Mouse (Mus musculus): Measurements from ENCODE around the gene Mmp7. TPM values are rescaled to one million over a fixed set of nuclear protein-coding genes. Genes with fewer than 3 reads are reported as not detected.

The Mmp7 gene
- not detected for polyA plus RNA-seq (2012; fragmentation: generic; extraction: Trizol)
- long read RNA-seq, experiment 1 = 0 reads
- long read RNA-seq, experiment 2 = 0 reads

DNA sequence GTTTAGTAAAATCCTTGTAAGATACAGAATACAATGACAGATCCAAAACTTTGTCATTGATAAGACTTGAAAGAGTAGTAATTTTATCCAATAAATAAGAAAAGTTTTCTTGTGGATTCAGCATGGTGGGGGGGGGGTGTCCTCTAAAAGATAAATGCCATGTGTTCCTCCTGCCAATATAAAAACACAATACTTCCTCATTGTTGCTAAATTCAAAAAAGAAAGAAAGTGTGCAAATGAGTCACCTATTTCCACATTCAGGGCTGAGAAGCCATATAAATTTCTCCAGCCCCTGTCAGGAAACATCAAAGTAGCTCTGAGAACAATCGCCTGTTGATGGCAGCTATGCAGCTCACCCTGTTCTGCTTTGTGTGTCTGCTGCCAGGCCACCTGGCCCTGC is at the start of gene Mmp7:
Gene Mmp7 (plus strand): TSS at position 301 of the 400 bp plus-strand sequence.
- Histone ChIP-seq H3K27me3 (ENCODE audit: control insufficient read depth, insufficient read depth, insufficient read length) (no peaks in the 10 kb centered on the region), H3K79me3 (ENCODE audit: low read depth) (no peaks in the 10 kb centered on the region), H3K36me3 (ENCODE audit: control insufficient read depth, insufficient read depth) (no peaks in the 10 kb centered on the region), H3K4me3 (ENCODE audit: insufficient read depth, poor library complexity, severe bottlenecking) (no peak within 1 kb of the TSS), H3K79me2 (ENCODE audit: control insufficient read depth, insufficient read depth) (no peaks in the 10 kb centered on the region), H3ac (ENCODE audit: control insufficient read depth, insufficient read length, low read depth) (no peak within 1 kb of the TSS)
- TF ChIP-seq CEBPB (IDR thresholded peaks at IDR 0.05; ENCODE audit: low read depth) = no peak
- no peak for TF ChIP-seq MAX (IDR thresholded peaks at IDR 0.05)
- TF ChIP-seq MYOG (IDR thresholded peaks at IDR 0.05; ENCODE audit: control insufficient read depth, extremely low read depth, insufficient read length) = no peak
- TF ChIP-seq USF1 (IDR thresholded peaks at IDR 0.05; ENCODE audit: low read depth) = no peak
- TF ChIP-seq MYOD1 (IDR thresholded peaks at IDR 0.05; ENCODE audit: control insufficient read depth, insufficient read length, low read depth) = no peak
- TF ChIP-seq FOSL1 (IDR thresholded peaks at IDR 0.05; ENCODE audit: insufficient read depth, low read length, poor library complexity, severe bottlenecking) = no peak
- TF ChIP-seq CTCF (IDR thresholded peaks at IDR 0.05; ENCODE audit: control insufficient read depth, insufficient read depth, insufficient read length) = no peak

- Histone ChIP-seq H3K4me3 (ENCODE audit: insufficient read depth, poor library complexity, severe bottlenecking) (no peak overlapping the region), H3K27me3 (ENCODE audit: control insufficient read depth, insufficient read depth, insufficient read length) (no peaks in the 10 kb centered on the region), H3K36me3 (ENCODE audit: control insufficient read depth, insufficient read depth) (no peaks in the 10 kb centered on the region), H3K79me3 (ENCODE audit: low read depth) (no peaks in the 10 kb centered on the region), H3ac (ENCODE audit: control insufficient read depth, insufficient read length, low read depth) (no peak overlapping the region), H3K79me2 (ENCODE audit: control insufficient read depth, insufficient read depth) (no peaks in the 10 kb centered on the region)
- TF ChIP-seq CEBPB (IDR thresholded peaks at IDR 0.05; ENCODE audit: low read depth) = no peak
- no peak for TF ChIP-seq MAX (IDR thresholded peaks at IDR 0.05)
- no peak for TF ChIP-seq FOSL1 (IDR thresholded peaks at IDR 0.05; ENCODE audit: insufficient read depth, low read length, poor library complexity, severe bottlenecking)
- no peak for TF ChIP-seq MYOG (IDR thresholded peaks at IDR 0.05; ENCODE audit: control insufficient read depth, extremely low read depth, insufficient read length)
- no peak for TF ChIP-seq USF1 (IDR thresholded peaks at IDR 0.05; ENCODE audit: low read depth)
- TF ChIP-seq CTCF (IDR thresholded peaks at IDR 0.05; ENCODE audit: control insufficient read depth, insufficient read depth, insufficient read length) = no peak
- no peak for TF ChIP-seq MYOD1 (IDR thresholded peaks at IDR 0.05; ENCODE audit: control insufficient read depth, insufficient read length, low read depth)
Measured at GRCm38 (mm10) chr9:7647901-7648300, 44.0 kb upstream of the Mmp7 start.

- no peaks in the 10 kb centered on the region for H3K36me3 ChIP-seq (ENCODE audit: control insufficient read depth, insufficient read depth)
- H3K79me2 ChIP-seq (ENCODE audit: control insufficient read depth, insufficient read depth) = no peaks in the 10 kb centered on the region
- no peaks in the 10 kb centered on the region for H3K27me3 ChIP-seq (ENCODE audit: control insufficient read depth, insufficient read depth, insufficient read length)
- no peak overlapping the region for H3ac ChIP-seq (ENCODE audit: control insufficient read depth, insufficient read length, low read depth)
- H3K4me3 ChIP-seq (ENCODE audit: insufficient read depth, poor library complexity, severe bottlenecking) = no peak overlapping the region
- no peaks in the 10 kb centered on the region for H3K79me3 ChIP-seq (ENCODE audit: low read depth)
- TF ChIP-seq MYOG (IDR thresholded peaks at IDR 0.05; ENCODE audit: control insufficient read depth, extremely low read depth, insufficient read length) (no peak), CEBPB (IDR thresholded peaks at IDR 0.05; ENCODE audit: low read depth) (no peak), MAX (IDR thresholded peaks at IDR 0.05) (no peak), FOSL1 (IDR thresholded peaks at IDR 0.05; ENCODE audit: insufficient read depth, low read length, poor library complexity, severe bottlenecking) (no peak), USF1 (IDR thresholded peaks at IDR 0.05; ENCODE audit: low read depth) (no peak), CTCF (IDR thresholded peaks at IDR 0.05; ENCODE audit: control insufficient read depth, insufficient read depth, insufficient read length) (no peak)
Measured at GRCm38 (mm10) chr9:7650397-7651180, 41.3 kb upstream of the Mmp7 start.

- no peaks in the 10 kb centered on the region for H3K36me3 ChIP-seq (ENCODE audit: control insufficient read depth, insufficient read depth)
- TF ChIP-seq USF1 (IDR thresholded peaks at IDR 0.05; ENCODE audit: low read depth) (no peak), FOSL1 (IDR thresholded peaks at IDR 0.05; ENCODE audit: insufficient read depth, low read length, poor library complexity, severe bottlenecking) (no peak), CTCF (IDR thresholded peaks at IDR 0.05; ENCODE audit: control insufficient read depth, insufficient read depth, insufficient read length) (no peak), MAX (IDR thresholded peaks at IDR 0.05) (no peak)
- H3K4me3 ChIP-seq (ENCODE audit: insufficient read depth, poor library complexity, severe bottlenecking) = no peak overlapping the region
- no peaks in the 10 kb centered on the region for H3K27me3 ChIP-seq (ENCODE audit: control insufficient read depth, insufficient read depth, insufficient read length)
- no peak overlapping the region for H3ac ChIP-seq (ENCODE audit: control insufficient read depth, insufficient read length, low read depth)
- H3K79me3 ChIP-seq (ENCODE audit: low read depth) = no peaks in the 10 kb centered on the region
- H3K79me2 ChIP-seq (ENCODE audit: control insufficient read depth, insufficient read depth) = no peaks in the 10 kb centered on the region
Measured at GRCm38 (mm10) chr9:7652351-7653085, 39.4 kb upstream of the Mmp7 start.

DNA sequence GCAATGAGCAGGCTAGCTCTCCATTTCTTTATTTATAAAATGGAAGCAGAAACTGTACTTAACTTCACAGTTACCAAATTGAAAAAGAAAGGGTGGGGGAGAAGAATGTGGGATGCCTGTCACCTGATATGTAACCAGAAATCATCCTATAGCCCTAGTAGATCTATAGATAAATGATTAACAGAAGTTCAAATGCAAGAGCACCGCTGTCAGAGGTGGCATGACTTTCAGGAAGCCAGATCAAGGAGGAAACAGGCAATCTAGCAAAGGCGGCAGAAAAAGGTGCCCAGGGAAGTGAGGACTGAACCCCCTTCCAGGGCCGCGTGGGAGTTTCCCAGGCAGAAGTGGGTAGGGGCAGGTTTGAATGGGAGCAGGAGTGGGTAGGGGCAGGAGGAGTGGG is 33.9 kb upstream of the Mmp7 start:
- H3ac ChIP-seq (ENCODE audit: control insufficient read depth, insufficient read length, low read depth) = no peak overlapping the region

More for the DNA sequence above, 33.9 kb upstream of the Mmp7 start:
- Histone ChIP-seq H3K4me3 (ENCODE audit: insufficient read depth, poor library complexity, severe bottlenecking) (no peak overlapping the region), H3K79me2 (ENCODE audit: control insufficient read depth, insufficient read depth) (no peaks in the 10 kb centered on the region), H3K27me3 (ENCODE audit: control insufficient read depth, insufficient read depth, insufficient read length) (no peaks in the 10 kb centered on the region), H3K79me3 (ENCODE audit: low read depth) (no peaks in the 10 kb centered on the region), H3K36me3 (ENCODE audit: control insufficient read depth, insufficient read depth) (no peaks in the 10 kb centered on the region)
- TF ChIP-seq CEBPB (IDR thresholded peaks at IDR 0.05; ENCODE audit: low read depth) (no peak), MYOD1 (IDR thresholded peaks at IDR 0.05; ENCODE audit: control insufficient read depth, insufficient read length, low read depth) (no peak), USF1 (IDR thresholded peaks at IDR 0.05; ENCODE audit: low read depth) (no peak), MYOG (IDR thresholded peaks at IDR 0.05; ENCODE audit: control insufficient read depth, extremely low read depth, insufficient read length) (no peak), CTCF (IDR thresholded peaks at IDR 0.05; ENCODE audit: control insufficient read depth, insufficient read depth, insufficient read length) (no peak), FOSL1 (IDR thresholded peaks at IDR 0.05; ENCODE audit: insufficient read depth, low read length, poor library complexity, severe bottlenecking) (no peak), MAX (IDR thresholded peaks at IDR 0.05) (no peak)
